Mouse (Mus musculus) liver, adult (tissue): ENCODE measurements around the gene Vav2.

ENCODE experiments used
- GATA4 ChIP-seq: IDR thresholded peaks from 2 replicates; pipeline ENCODE4 v1.6.1; 2014; ENCODE audit warnings: mild to moderate bottlenecking, low read length; ENCODE audit not compliant: insufficient replicate concordance

Gene Vav2

GRCm38 (mm10) chr2:27306628-27307027 is 120.2 kb downstream of the Vav2 start:
- no peak for TF ChIP-seq GATA4

GRCm38 (mm10) chr2:27304741-27305140 is 122.1 kb downstream of the Vav2 start:
- TF ChIP-seq GATA4, result no peak

GRCm38 (mm10) chr2:27304074-27304473 is 122.8 kb downstream of the Vav2 start:
- no peak for TF ChIP-seq GATA4

GRCm38 (mm10) chr2:27301444-27302111 is 125.3 kb downstream of the Vav2 start:
- TF ChIP-seq GATA4, result no peak

GRCm38 (mm10) chr2:27300725-27301443 is 125.9 kb downstream of the Vav2 start:
- no peak for TF ChIP-seq GATA4

- TF ChIP-seq GATA4, result no peak
Measured at GRCm38 (mm10) chr2:27296656-27297406, 130.0 kb downstream of the Vav2 start.

GRCm38 (mm10) chr2:27294777-27295176 is 132.1 kb downstream of the Vav2 start:
- TF ChIP-seq GATA4, result no peak

GRCm38 (mm10) chr2:27289019-27289418 is 137.8 kb downstream of the Vav2 start:
- TF ChIP-seq GATA4, result no peak

- no peak for TF ChIP-seq GATA4
Measured at GRCm38 (mm10) chr2:27286971-27287710, 139.7 kb downstream of the Vav2 start.

GRCm38 (mm10) chr2:27284441-27284840 is 142.4 kb downstream of the Vav2 start:
- TF ChIP-seq GATA4, result no peak

GRCm38 (mm10) chr2:27281771-27282170 is 145.1 kb downstream of the Vav2 start:
- TF ChIP-seq GATA4, result no peak

- no peak for TF ChIP-seq GATA4
Measured at GRCm38 (mm10) chr2:27280920-27281611, 145.8 kb downstream of the Vav2 start.

GRCm38 (mm10) chr2:27278859-27279258 is 148.0 kb downstream of the Vav2 start:
- TF ChIP-seq GATA4, result no peak

GRCm38 (mm10) chr2:27268325-27268724 is 158.5 kb downstream of the Vav2 start:
- TF ChIP-seq GATA4, result no peak

GRCm38 (mm10) chr2:27265819-27266218 is 161.0 kb downstream of the Vav2 start:
- no peak for TF ChIP-seq GATA4
